Mouse (Mus musculus): ENCODE data around the gene Stxbp2.

GRCm38 (mm10) chr8:3586993-3587390 lies 43.8 kb upstream of the Stxbp2 start, which contains the start of gene Camsap3:
- TF ChIP-seq POLR2A (IDR thresholded peaks at IDR 0.05; ENCODE audit: borderline replicate concordance, low read depth, low read length) (no peak), CTCF (IDR thresholded peaks at IDR 0.05; ENCODE audit: low read depth, low read length) (no peak)
